Mouse (Mus musculus): ENCODE results near the gene Csdc2.

- TF ChIP-seq GATA1 (IDR thresholded peaks at IDR 0.05; ENCODE audit: low read length) (no peak), TAL1 (IDR thresholded peaks at IDR 0.05; ENCODE audit: low read length) (no peak)
Measured at GRCm38 (mm10) chr15:81985267-81986161, 49.0 kb downstream of the Csdc2 start.
